Mouse (Mus musculus) limb, embryonic 13.5 days (tissue): ENCODE data around the gene Dnah8. TPM values are rescaled to one million over a fixed set of nuclear protein-coding genes. Genes with fewer than 3 reads are reported as not detected.

Experiments
- ATAC-seq: fragments of 200-750 bp; cut with Nextera tagmentation; 2 replicates; pipeline ENCODE4 v1.8.0; 2017; ENCODE audit warnings: low read depth, moderate number of reproducible peaks, moderate TSS enrichment; ENCODE audit not compliant: low FRiP score
- H3K27ac ChIP-seq: fragments of 300-500 bp; sonication (generic); 2 replicates; pipeline ENCODE4 v1.5.1; 2015; ENCODE audit warnings: inconsistent platforms, mild to moderate bottlenecking, moderate library complexity
- H3K27me3 ChIP-seq: fragments of 300-500 bp; sonication (generic); 2 replicates; pipeline ENCODE4 v1.6.1; 2015; ENCODE audit warnings: mild to moderate bottlenecking, inconsistent platforms
- H3K36me3 ChIP-seq: fragments of 300-500 bp; sonication (generic); 2 replicates; pipeline ENCODE4 v1.6.1; 2015; ENCODE audit warnings: inconsistent platforms, mild to moderate bottlenecking, moderate library complexity
- H3K4me1 ChIP-seq: fragments of 300-500 bp; sonication (generic); 2 replicates; pipeline ENCODE4 v1.6.1; 2015; ENCODE audit warnings: inconsistent platforms
- H3K4me2 ChIP-seq: fragments of 300-500 bp; sonication (generic); replicated peaks from 2 replicates; pipeline ENCODE4 v1.6.1; 2015; ENCODE audit warnings: inconsistent platforms, mild to moderate bottlenecking, moderate library complexity
- H3K4me3 ChIP-seq: fragments of 300-500 bp; sonication (generic); 2 replicates; pipeline ENCODE4 v1.5.1; 2015; ENCODE audit warnings: moderate library complexity, mild to moderate bottlenecking, inconsistent platforms
- H3K9ac ChIP-seq: fragments of 300-500 bp; sonication (generic); 2 replicates; pipeline ENCODE4 v1.6.1; 2015; ENCODE audit warnings: mild to moderate bottlenecking, inconsistent platforms
- H3K9me3 ChIP-seq: fragments of 300-500 bp; sonication (generic); 2 replicates; pipeline ENCODE4 v1.6.1; 2016; ENCODE audit warnings: inconsistent platforms
- WGBS: fragments of 180-500 bp; shearing (Covaris S2); methylation state at CpG from one replicate; pipeline ENCODE4 v1.1.7; 2015; 5-methylcytosine and 5-hydroxymethylcytosine counted together
- polyA plus RNA-seq: library from polyadenylated mRNA; unstranded; fragments of >200 nt; fragmentation: Nextera tagmentation; extraction: Ambion mirVana; gene quantifications from 2 replicates; pipeline ENCODE4 v1.2.1, GENCODE M21; 2015

Dnah8 gene
- polyA plus RNA-seq, 1 experiment from 2014 or later, result 1.1 TPM

DNA sequence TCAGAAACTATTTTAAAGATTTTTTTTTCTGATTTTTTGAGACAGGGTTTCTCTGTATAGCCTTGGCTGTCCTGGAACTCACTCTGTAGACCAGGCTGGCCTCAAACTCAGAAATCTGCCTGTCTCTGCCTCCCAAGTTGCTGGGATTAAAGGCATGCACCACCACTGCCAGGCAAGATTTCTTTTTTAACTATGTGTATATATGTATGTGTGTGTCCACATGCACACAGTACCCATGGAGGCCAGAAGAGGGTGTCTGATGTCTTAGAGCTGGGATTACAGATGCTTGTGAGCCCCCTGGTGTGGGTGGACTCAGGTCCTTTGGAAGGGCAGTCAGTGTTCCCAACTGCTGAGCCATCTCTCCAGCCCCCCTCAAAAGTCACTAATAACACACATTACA lies 150.3 kb downstream of the Dnah8 start:
- Histone ChIP-seq H3K9ac (no peak overlapping the region), H3K9me3 (peaks cover 4% of the 10 kb centered on the region; the same call in 1 of the 2 replicates), H3K36me3 (no peaks in the 10 kb centered on the region), H3K27ac (no peak overlapping the region), H3K4me3 (no peak overlapping the region), H3K4me2 (no peak overlapping the region), H3K4me1 (peaks cover 8% of the 10 kb centered on the region), H3K27me3 (no peaks in the 10 kb centered on the region)
- no peak for ATAC-seq

DNA sequence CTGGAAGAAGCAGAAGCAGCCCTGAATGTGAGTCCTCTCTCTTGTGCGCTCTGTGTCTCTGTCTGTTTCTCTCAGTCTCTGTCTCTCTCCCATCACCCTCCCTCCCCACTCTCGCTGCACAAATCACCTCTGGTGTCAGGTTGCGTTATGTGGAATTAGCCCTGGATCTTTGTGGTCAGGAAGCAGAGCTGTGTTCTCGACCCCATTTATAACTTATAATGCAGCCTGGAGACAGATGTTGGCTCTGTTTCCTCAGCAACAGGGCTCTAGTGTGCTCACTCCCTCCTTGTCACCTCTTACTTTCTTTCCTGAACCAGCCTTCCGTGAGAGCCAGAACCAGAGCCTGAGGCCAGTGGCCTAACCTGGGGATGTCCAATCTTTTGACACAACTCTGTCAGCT lies 150.9 kb downstream of the Dnah8 start:
- H3K27me3 ChIP-seq, result no peaks in the 10 kb centered on the region
- ATAC-seq, result no peak
- no peak overlapping the region for H3K27ac ChIP-seq
- H3K4me2 ChIP-seq, result no peak overlapping the region
- no peak overlapping the region for H3K4me3 ChIP-seq
- peaks cover 8% of the 10 kb centered on the region for H3K4me1 ChIP-seq
- 14% methylated on average over 5 of the region's 5 CpGs for WGBS
- H3K36me3 ChIP-seq, result no peaks in the 10 kb centered on the region
- H3K9me3 ChIP-seq, result peaks cover 5% of the 10 kb centered on the region; the same call in 1 of the 2 replicates
- H3K9ac ChIP-seq, result no peak overlapping the region

DNA sequence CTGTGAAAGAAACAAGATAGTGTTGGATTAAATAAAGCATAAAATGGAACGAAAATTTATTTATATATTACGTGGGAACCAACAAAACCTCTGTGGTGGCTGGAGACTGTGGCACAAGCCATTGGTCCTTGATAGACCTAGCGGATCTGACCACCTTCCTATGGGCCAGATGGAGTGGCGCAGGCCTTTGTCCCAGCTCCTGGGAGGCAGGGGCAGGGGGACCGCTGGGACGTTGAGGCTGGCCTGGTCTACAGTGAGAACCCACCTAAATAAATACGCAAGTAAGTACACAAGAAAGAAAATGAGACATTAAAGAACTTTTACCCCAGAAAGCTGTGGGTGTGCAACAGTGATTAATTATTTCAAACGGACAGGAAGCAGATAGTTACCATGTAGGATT lies 156.9 kb downstream of the Dnah8 start:
- Histone ChIP-seq H3K27ac (no peak overlapping the region), H3K4me1 (peaks cover 10% of the 10 kb centered on the region), H3K36me3 (no peaks in the 10 kb centered on the region), H3K4me2 (no peak overlapping the region), H3K9me3 (peaks cover 5% of the 10 kb centered on the region; the same call in 1 of the 2 replicates), H3K4me3 (no peak overlapping the region), H3K27me3 (no peaks in the 10 kb centered on the region), H3K9ac (no peak overlapping the region)
- ATAC-seq, result no peak
- 86% methylated on average over 8 of the region's 8 CpGs for WGBS

DNA sequence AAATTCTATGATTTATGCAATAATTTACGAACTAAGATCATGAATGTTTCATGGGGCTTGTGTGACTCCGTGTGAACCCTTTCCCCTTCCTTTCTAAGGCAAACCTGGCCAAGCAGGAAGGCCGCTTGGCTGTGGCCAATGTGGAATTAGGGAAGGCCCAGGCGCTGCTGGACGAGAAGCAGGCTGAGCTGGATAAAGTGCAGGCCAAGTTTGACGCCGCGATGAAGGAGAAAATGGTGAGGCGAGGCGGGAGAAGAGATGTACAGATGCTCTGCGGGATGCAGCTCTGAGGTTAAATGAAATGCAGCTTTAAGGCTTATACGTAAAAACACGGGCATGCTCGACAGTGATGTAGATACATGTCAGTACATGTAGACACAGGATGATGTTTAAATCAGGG lies 158.1 kb downstream of the Dnah8 start:
- 68% methylated on average over 14 of the region's 14 CpGs for WGBS
- H3K4me3 ChIP-seq, result no peak overlapping the region

DNA sequence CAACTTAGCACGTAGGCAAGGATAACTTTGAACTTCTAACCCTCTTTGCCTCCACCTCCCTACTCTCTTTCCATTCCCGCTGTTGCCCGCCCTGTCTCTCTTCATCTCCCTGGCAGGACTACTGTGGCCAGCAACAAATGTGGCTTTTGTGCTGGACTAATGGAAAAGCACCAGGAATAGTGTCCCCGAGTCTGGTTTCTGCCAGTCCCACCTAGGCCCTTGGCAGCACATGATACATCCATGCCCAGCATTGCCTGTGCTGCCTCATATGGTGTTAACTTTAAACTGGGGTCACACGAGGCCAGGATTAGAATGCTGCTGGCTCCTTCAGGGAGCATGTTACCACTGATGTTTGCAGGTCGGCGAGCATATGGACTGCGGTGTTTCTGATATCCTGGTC lies 164.2 kb downstream of the Dnah8 start:
- Histone ChIP-seq H3K9me3 (no peaks in the 10 kb centered on the region), H3K4me2 (no peak overlapping the region), H3K4me1 (peaks cover 10% of the 10 kb centered on the region), H3K27me3 (no peaks in the 10 kb centered on the region), H3K27ac (no peak overlapping the region), H3K9ac (no peak overlapping the region), H3K36me3 (no peaks in the 10 kb centered on the region), H3K4me3 (no peak overlapping the region)
- WGBS, result 85% methylated on average over 8 of the region's 8 CpGs
- no peak for ATAC-seq

More for the DNA sequence above, 158.1 kb downstream of the Dnah8 start:
- Histone ChIP-seq H3K9me3 (peaks cover 5% of the 10 kb centered on the region; the same call in 1 of the 2 replicates), H3K9ac (no peak overlapping the region), H3K4me2 (no peak overlapping the region), H3K4me1 (peaks cover 10% of the 10 kb centered on the region), H3K27me3 (no peaks in the 10 kb centered on the region), H3K36me3 (no peaks in the 10 kb centered on the region), H3K27ac (no peak overlapping the region)
- ATAC-seq, result no peak

DNA sequence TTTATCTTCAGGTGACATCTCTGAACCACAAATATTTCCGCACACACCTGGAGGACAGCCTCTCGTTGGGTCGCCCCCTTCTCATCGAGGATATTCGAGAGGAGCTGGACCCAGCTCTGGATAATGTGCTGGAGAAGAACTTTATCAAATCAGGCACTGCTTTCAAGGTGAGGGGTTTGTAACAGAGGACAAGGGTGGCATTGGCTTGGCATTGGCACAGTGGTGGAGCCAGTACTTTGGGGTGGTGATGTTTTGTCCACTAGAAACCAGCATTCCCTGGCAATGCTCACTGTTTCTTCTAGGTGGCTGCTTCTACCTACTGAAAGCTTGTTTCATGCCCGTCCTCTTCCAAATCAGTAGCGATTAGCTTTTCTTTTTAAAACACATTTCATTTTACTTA lies 166.7 kb downstream of the Dnah8 start:
- Histone ChIP-seq H3K36me3 (no peaks in the 10 kb centered on the region), H3K4me1 (no peaks in the 10 kb centered on the region), H3K4me3 (no peak overlapping the region), H3K27ac (no peak overlapping the region), H3K27me3 (no peaks in the 10 kb centered on the region), H3K4me2 (no peak overlapping the region), H3K9me3 (no peaks in the 10 kb centered on the region), H3K9ac (no peak overlapping the region)
- WGBS, result 90% methylated on average over 7 of the region's 7 CpGs
- no peak for ATAC-seq

DNA sequence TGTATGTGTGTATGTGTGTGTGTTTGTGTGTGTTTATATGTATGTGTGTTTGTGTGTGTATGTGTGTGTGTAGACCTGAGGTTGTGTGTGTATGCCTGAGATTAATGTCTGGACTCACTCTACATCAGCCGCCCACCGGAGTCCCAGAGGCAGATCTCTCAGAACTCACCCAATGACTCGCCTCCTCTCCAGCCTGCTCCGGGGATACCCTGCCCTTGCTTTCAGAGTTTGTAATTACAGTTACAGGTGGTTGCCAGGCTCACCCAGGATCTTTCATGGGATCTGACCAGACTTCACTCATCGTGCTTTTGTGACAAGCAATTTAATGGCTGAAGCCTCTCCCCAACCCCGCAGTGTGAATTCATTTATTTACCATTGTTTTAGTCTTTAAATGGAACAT lies 168.2 kb downstream of the Dnah8 start:
- Histone ChIP-seq H3K9me3 (no peaks in the 10 kb centered on the region), H3K4me3 (no peak overlapping the region), H3K36me3 (no peaks in the 10 kb centered on the region), H3K27me3 (no peaks in the 10 kb centered on the region), H3K9ac (no peak overlapping the region), H3K27ac (no peak overlapping the region), H3K4me1 (no peaks in the 10 kb centered on the region), H3K4me2 (no peak overlapping the region)
- no peak for ATAC-seq
- WGBS, result 80% methylated on average over 6 of the region's 6 CpGs

DNA sequence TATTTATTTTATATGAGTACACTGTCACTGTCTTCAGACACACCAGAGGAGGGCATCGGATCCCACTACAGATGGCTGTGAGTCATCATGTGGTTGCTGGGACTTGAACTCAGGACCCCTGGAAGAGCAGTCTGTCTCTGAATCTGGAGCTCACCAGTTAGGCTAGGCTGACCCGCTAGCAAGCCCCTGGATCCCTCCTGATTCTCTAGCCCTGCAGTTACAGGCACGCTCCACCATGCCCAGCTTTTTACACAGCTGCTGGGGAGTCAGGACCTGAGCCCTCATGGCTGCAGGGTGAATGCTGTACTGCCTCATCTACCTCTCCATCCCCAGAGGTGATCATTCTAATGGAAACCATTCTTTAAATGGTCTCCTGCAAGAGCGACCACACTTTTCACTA lies 172.5 kb downstream of the Dnah8 start:
- H3K9me3 ChIP-seq, result no peaks in the 10 kb centered on the region
- no peaks in the 10 kb centered on the region for H3K36me3 ChIP-seq
- H3K4me3 ChIP-seq, result no peak overlapping the region
- 76% methylated on average over 4 of the region's 4 CpGs for WGBS
- H3K4me2 ChIP-seq, result no peak overlapping the region
- no peak overlapping the region for H3K9ac ChIP-seq
- no peaks in the 10 kb centered on the region for H3K4me1 ChIP-seq
- H3K27me3 ChIP-seq, result no peaks in the 10 kb centered on the region
- no peak overlapping the region for H3K27ac ChIP-seq
- no peak for ATAC-seq

DNA sequence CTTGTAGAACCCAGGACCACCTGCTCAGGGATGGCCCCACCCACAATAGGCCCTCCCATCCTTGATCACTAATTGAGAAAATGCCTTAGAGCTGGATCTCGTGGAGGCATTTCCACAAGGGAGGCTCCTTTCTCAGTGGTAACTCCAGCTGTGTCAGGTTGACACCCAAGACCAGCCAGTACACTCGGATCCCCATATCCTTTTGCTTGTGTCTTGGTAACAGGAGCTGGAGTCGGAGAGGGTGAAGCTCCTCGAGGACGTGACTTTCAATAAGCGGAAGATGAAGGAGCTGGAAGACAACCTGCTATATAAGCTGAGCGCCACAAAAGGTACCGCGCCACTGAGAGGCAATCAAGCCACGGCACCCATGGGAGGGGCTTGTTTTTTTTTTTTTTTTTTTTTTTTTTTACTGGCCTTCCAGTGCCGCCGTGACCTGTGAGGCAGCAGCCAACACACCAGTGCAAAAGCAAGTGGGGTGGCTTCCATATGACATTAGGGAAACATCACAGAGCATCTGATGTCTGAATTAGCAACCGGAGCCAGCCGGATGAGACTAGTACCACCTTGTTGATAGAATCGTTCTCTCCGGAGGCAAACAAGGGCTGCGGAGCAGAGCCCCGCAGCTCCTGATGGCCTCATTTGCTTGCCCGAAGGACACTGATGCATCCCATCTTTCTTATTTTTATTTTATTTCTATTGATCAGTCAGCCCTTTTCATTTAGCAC lies 176.3 kb downstream of the Dnah8 start:
- H3K27ac ChIP-seq, result no peak overlapping the region
- no peaks in the 10 kb centered on the region for H3K4me1 ChIP-seq
- no peak overlapping the region for H3K9ac ChIP-seq
- H3K4me3 ChIP-seq, result no peak overlapping the region
- H3K36me3 ChIP-seq, result no peaks in the 10 kb centered on the region
- no peak for ATAC-seq
- 0 out of 2 replicates have a peak, but pooled peaks cover 7% of the 10 kb centered on the region for H3K9me3 ChIP-seq
- WGBS, result 87% methylated on average over 19 of the region's 19 CpGs
- no peak overlapping the region for H3K4me2 ChIP-seq
- 0 out of 2 replicates have a peak, but pooled peaks cover 2% of the 10 kb centered on the region for H3K27me3 ChIP-seq

DNA sequence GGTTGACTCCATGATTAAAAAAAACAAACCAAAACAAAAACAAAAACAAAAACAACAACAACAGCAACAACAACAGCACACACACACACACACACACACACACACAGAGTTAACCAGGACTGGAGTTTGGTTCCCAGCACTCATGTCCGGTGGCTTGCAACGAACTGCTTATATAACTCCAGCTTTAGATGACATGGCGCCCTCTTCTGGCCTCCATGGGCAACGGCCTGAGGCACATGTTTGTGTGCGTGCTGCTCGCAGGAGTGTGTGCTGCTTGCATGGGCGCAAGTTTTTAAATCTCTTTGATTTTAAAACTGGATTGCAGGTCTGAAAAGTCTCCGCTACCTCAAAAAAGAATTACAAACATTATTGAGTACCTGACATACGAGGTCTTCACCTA lies 179.5 kb downstream of the Dnah8 start:
- H3K4me1 ChIP-seq, result no peaks in the 10 kb centered on the region
- no peak for ATAC-seq
- 93% methylated on average over 9 of the region's 9 CpGs for WGBS
- H3K4me3 ChIP-seq, result no peak overlapping the region
- H3K27me3 ChIP-seq, result 0 out of 2 replicates have a peak, but pooled peaks cover 7% of the 10 kb centered on the region
- 0 out of 2 replicates have a peak, but pooled peaks cover 7% of the 10 kb centered on the region for H3K9me3 ChIP-seq
- H3K27ac ChIP-seq, result no peak overlapping the region
- no peak overlapping the region for H3K9ac ChIP-seq
- H3K4me2 ChIP-seq, result no peak overlapping the region
- H3K36me3 ChIP-seq, result no peaks in the 10 kb centered on the region

DNA sequence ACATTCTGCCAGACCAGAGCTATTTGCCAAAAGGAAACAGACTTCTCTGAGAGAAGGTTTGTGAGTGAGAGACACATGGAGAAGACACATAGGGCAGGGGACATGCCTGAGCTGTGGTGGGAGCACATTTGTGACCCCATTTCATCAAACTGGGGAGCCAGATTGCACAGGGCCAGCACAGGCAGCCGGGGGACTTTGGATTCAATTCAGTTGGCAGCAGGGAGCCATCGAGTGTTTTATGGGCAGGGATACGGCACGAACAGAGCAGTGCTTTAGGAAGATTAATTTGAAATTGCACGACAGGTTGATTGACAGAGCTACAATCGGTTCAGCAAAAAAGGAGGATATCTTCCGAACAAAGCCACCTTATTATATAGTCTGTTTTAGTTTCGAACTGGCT lies 180.8 kb downstream of the Dnah8 start:
- Histone ChIP-seq H3K4me2 (no peak overlapping the region), H3K27ac (no peak overlapping the region), H3K4me3 (no peak overlapping the region), H3K36me3 (no peaks in the 10 kb centered on the region), H3K4me1 (0 out of 2 replicates have a peak, but pooled peaks cover 3% of the 10 kb centered on the region), H3K9ac (no peak overlapping the region), H3K27me3 (0 out of 2 replicates have a peak, but pooled peaks cover 7% of the 10 kb centered on the region), H3K9me3 (0 out of 2 replicates have a peak, but pooled peaks cover 7% of the 10 kb centered on the region)
- no peak for ATAC-seq
- 34% methylated on average over 8 of the region's 8 CpGs for WGBS

DNA sequence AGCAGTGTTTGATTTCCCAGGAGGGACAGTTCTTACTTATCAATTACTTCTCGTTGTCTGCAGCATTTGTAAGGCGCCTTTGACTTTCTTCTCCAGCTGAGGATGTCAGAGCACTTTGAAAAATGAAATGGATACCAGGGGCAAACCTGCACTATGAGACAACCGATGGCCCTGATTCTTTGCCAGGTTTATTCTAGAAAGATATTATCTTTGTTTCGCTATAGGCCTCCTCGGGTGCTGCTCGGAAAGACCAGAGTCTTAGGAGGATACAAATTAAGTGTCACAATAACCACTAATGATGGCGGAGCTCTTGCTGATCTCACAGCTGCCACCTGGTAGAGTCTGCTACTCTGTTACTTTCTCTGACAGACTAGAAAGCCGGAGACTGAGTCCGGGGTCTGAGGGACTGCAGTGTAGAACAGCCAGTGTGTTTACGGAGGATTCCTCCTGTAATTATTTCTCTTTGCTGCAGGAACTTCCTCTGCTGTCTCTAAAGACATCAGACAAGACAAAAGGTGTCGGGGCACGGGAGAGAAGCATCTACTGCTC lies 181.4 kb downstream of the Dnah8 start:
- WGBS, result 40% methylated on average over 12 of the region's 12 CpGs
- Histone ChIP-seq H3K4me2 (no peak overlapping the region), H3K9ac (no peak overlapping the region)

More for the DNA sequence above, 181.4 kb downstream of the Dnah8 start:
- Histone ChIP-seq H3K4me1 (0 out of 2 replicates have a peak, but pooled peaks cover 3% of the 10 kb centered on the region), H3K9me3 (0 out of 2 replicates have a peak, but pooled peaks cover 7% of the 10 kb centered on the region), H3K4me3 (no peak overlapping the region), H3K27ac (no peak overlapping the region), H3K36me3 (no peaks in the 10 kb centered on the region), H3K27me3 (0 out of 2 replicates have a peak, but pooled peaks cover 7% of the 10 kb centered on the region)
- ATAC-seq, result no peak
